Mouse (Mus musculus): Measurements from ENCODE around the gene Nos1.

Nos1 gene

DNA sequence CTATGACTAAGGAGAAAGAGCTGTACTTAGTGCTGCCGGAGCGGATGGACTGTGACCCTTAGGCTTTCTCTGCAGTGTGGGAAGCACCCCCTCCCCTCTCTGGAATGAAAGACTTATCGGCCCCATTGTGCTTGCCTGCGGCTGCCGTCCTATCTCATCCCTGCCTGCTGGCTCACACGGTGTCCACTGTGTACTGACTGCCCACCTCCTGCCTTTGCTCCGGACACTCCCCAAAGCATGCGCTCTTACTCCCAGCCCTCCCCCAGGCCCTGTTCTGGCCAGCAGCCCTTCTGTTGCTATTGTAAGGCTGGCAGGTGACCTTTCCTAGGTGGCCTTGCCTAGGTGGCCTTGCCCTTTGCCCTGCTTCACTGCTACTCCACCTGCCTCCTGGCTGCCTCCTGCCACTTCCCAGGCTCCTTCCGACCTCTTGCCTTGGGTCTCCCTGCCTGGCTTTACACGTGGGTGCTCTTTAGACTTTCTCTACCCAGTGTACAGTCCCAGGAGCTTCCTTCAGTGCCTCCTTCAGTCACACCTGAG lies 216.7 kb downstream of the Nos1 start:
- DNase-seq (ENCODE audit: low read depth, low spot score) = no peak

DNA sequence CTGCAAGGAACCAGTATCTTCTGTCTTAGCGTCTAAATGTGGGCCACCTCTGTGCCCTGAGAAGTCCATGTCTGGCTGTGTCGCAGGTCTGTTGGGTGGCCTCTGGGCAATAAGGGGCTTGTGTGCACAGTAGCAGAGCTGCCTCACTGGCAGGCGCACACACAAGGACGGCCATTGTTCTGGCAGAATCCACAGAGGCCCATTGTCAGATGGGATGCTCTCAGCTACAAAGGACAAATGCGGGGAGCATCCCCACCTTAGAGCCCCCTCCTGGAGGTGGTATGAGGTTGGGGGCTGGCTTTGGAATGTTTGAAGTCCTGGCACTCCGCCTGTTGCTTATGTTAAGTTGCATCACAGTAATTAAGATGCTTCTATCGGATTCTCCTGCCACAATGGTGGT lies 218.2 kb downstream of the Nos1 start:
- no peak for DNase-seq (ENCODE audit: low read depth, low spot score)

DNA sequence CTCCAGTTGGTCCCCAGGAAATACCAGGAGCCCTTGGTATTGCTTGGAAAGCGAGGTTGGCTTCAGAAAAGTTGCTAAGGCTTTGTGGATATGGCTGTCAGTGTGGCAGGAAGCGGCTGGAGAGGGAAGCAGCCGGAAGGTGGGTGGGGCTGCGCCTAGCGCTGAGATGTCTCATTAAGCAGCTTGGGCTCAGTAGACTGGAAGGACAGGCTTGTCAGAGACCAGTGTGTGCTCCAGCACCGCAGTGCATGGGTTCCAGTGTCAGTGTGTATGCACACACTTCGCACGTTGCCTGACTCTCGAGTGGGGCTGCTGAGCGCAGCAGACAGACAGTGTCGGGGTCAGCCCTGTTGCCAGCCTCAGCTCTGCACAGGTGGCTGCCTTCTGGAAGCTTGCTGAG lies 218.8 kb downstream of the Nos1 start:
- no peak for DNase-seq (ENCODE audit: low read depth, low spot score)

DNA sequence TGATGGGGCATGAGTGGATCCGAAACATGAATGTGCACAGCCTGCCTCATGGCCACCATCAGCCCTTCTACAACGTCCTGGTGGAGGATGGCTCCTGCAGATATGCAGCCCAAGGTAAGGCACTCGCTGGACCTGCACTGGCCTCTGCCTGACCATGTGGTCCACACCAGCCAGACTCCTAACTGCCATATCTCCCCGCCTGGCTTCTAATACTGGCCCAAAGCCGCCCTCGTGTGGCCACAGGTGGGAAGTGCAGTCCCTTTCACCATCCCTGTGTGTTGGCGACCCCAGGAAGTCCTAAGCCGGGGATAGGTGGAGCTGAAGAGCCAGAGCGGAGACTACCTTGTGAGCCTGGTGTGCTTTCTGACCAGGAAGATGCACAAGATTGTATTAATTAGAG lies 221.2 kb downstream of the Nos1 start:
- no peak for DNase-seq (ENCODE audit: low read depth, low spot score)

DNA sequence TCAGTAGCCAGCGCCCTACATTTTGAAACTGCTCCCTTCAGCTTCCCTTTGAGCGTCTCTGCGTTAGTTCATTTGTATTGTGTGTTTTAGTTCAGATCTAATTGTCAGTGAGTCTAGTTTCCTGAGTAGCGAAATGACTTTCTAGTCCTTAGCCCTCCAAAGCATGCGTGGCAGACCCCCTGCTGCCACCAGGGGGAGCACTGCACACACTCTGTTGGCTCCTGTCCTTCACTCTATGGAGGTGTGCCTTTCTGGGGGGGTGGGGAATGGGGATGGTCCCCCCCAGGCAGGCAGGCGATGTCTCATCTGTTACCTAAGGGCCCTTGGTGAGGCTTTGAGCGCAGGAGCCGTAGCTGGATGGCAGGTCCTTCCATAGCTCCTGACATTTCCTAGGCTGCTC lies 223.8 kb downstream of the Nos1 start:
- DNase-seq (ENCODE audit: low read depth, low spot score) = peak; percentile 12

DNA sequence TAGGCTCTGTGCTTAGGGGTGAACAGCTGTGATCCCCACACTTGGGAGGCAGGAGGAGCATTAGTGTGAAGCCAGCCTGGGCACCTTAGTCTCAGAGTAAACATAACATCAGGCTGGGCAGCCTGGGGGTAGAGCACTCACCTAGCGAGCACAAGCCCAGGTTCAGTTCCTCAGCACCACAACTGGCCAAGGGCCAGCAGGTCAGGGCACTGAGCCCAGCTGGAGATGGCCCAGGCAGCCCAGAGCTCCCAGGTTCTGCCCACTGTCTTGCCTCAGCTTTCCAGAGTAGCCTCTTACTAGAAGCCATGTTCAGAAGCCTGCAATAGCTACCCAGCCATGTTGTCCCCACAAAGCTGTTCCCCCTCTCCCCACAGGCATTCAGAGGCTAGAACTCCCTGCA lies 224.9 kb downstream of the Nos1 start:
- DNase-seq (ENCODE audit: low read depth, low spot score) = no peak

DNA sequence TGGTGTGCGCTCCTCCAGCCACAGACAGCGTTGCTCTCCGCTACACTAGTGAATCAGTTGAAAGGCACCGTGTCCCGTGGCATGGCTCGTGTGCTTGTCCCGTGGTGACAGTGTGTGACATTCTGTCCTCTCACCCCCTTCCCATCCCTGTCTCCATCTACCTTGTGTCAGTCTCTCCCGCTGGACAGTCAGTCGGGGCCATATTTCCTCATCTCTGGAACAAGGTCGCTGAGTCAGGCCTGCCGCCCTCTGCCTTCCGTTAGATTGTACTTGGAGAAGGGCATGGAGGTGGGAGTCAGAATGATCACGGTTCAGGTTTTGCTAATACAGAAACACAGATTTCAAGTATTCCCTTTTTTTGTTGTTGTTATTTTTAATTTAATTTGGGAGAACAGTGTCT lies 227.5 kb downstream of the Nos1 start:
- DNase-seq (ENCODE audit: low read depth, low spot score) = no peak
